In genomic region chr6:59412417-59413346, GRCm38 (mm10) we compare ENCODE assay signal across 10 mouse cellular contexts. TPM values are rescaled to one million over a fixed set of nuclear protein-coding genes. Genes with fewer than 3 reads are reported as not detected.
A peak's percentile ranks its signal among the peaks of the same experiment; 100 is the strongest.
DNase-seq lines count a peak whose midpoint lies in the region; ATAC-seq lines count a peak whose summit lies in the region.
"Had no signal": no experiment of that assay in that cellular context is flagged by ENCODE, and none has a peak within 500 bp of the region (broad histone marks: within the 10 kb centered on the region; RNA-seq: fewer than 3 reads in every experiment).

No protein-coding gene starts in this region.

- H3K9me3 ChIP-seq in kidney, embryonic 16.5 days (ENCODE audit: low read length): no peaks in the 10 kb centered on the region
- H3K9me3 ChIP-seq in heart, embryonic 16.5 days (replicated peaks; ENCODE audit: control insufficient read depth, low read length): no peaks in the 10 kb centered on the region
- H3K9me3 ChIP-seq: neural tube, embryonic 15.5 days had no signal

- peak overlapping the region; percentile 73 for H3K27ac ChIP-seq in kidney, embryonic 16.5 days (ENCODE audit: low read length)
- peak overlapping the region; percentile 63 for H3K27ac ChIP-seq in heart, embryonic 16.5 days (ENCODE audit: low read length)
- H3K27ac ChIP-seq: neural tube, embryonic 15.5 days had no signal

- H3K4me1 ChIP-seq in kidney, embryonic 16.5 days (ENCODE audit: insufficient read depth, low read length): peaks cover 20% of the 10 kb centered on the region
- peaks cover 24% of the 10 kb centered on the region for H3K4me1 ChIP-seq in heart, embryonic 16.5 days (ENCODE audit: control insufficient read depth, insufficient read depth, low read length)
- H3K4me1 ChIP-seq: neural tube, embryonic 15.5 days had no signal

- no peaks in the 10 kb centered on the region for H3K36me3 ChIP-seq in kidney, embryonic 16.5 days (ENCODE audit: insufficient read depth, low read length)
- no peaks in the 10 kb centered on the region for H3K36me3 ChIP-seq in heart, embryonic 16.5 days (ENCODE audit: control insufficient read depth, insufficient read depth)
- H3K36me3 ChIP-seq: neural tube, embryonic 15.5 days had no signal

- no peak for DNase-seq in kidney, postnatal 10 days
- DNase-seq in T-cell, adult 2 months (ENCODE audit: low spot score): peak; percentile 78
- peak; percentile 17 for DNase-seq in retina, postnatal 7 days (ENCODE audit: low read depth, low spot score)
- no peak for DNase-seq in cerebellum, adult 11 months
- DNase-seq in c-Kit-positive CD71-positive TER-119-positive erythroid progenitor cells, embryonic 14.5 days (ENCODE audit: low spot score): no peak
- DNase-seq in layer of hippocampus, adult 8-10 months (ENCODE audit: low spot score in 2 of 2): no peak
- DNase-seq: kidney, postnatal 4 days had no signal

- WGBS in kidney, embryonic 16.5 days: 39% methylated on average over 13 of the region's 13 CpGs
- WGBS in heart, embryonic 16.5 days: 21% methylated on average over 13 of the region's 13 CpGs

- H3K9ac ChIP-seq in kidney, embryonic 16.5 days (replicated peaks; ENCODE audit: low read length): no peak overlapping the region
- no peak overlapping the region for H3K9ac ChIP-seq in heart, embryonic 16.5 days (ENCODE audit: low read length)
- H3K9ac ChIP-seq: neural tube, embryonic 15.5 days had no signal

- no peak overlapping the region for H3K4me3 ChIP-seq in kidney, embryonic 16.5 days (ENCODE audit: low read length)
- H3K4me3 ChIP-seq in heart, embryonic 16.5 days (ENCODE audit: low read length): no peak overlapping the region
- H3K4me3 ChIP-seq: neural tube, embryonic 15.5 days had no signal

- ATAC-seq in kidney, embryonic 16.5 days (ENCODE audit: low FRiP score, low TSS enrichment): no peak; the same call in 1 of the 2 replicates
- peak; percentile 51 for ATAC-seq in heart, embryonic 16.5 days (replicated peaks; ENCODE audit: extremely low read depth, insufficient read depth, low FRiP score)

- peak overlapping the region; percentile 12; the same call in 1 of the 2 replicates for H3K4me2 ChIP-seq in kidney, embryonic 16.5 days (replicated peaks; ENCODE audit: low read depth, low read length)
- peak overlapping the region; percentile 36 for H3K4me2 ChIP-seq in heart, embryonic 16.5 days (ENCODE audit: low read depth, low read length)
- H3K4me2 ChIP-seq: neural tube, embryonic 15.5 days had no signal

- H3K27me3 ChIP-seq in kidney, embryonic 16.5 days (ENCODE audit: insufficient read depth, low read length): no peaks in the 10 kb centered on the region
- H3K27me3 ChIP-seq in heart, embryonic 16.5 days (ENCODE audit: control insufficient read depth, insufficient read depth, low read length): no peaks in the 10 kb centered on the region
- H3K27me3 ChIP-seq: neural tube, embryonic 15.5 days had no signal

RNA-seq across cellular contexts. Expression of gene Gprin3, which starts 13.4 kb away (rescaled TPM):
- 1.7 and 2.4 TPM in 2 replicates for polyA plus RNA-seq in kidney, embryonic 16.5 days (2015; fragmentation: Nextera tagmentation; extraction: Ambion mirVana)
- polyA plus RNA-seq in heart, embryonic 16.5 days (2015; fragmentation: Nextera tagmentation; extraction: Ambion mirVana): 2.8 and 3.3 TPM in 2 replicates
- 10 to 100 TPM in 2 of 4 experiments, 1 to 10 TPM in 2; 8.4 to 10.6 (median 9.5) TPM for total RNA-seq in layer of hippocampus, adult 8-10 months (2022)

Comparison
In these comparisons a context has a peak if more than half of its experiments do, and no peak if none do; other contexts are left out.
1. DNase-seq: peak in T-cell, adult 2 months (single experiment) and retina, postnatal 7 days (single experiment); none in kidney, postnatal 10 days (single experiment), cerebellum, adult 11 months (single experiment), c-Kit-positive CD71-positive TER-119-positive erythroid progenitor cells, embryonic 14.5 days (single experiment) and layer of hippocampus, adult 8-10 months (0 of 2).